In the genomic region with DNA sequence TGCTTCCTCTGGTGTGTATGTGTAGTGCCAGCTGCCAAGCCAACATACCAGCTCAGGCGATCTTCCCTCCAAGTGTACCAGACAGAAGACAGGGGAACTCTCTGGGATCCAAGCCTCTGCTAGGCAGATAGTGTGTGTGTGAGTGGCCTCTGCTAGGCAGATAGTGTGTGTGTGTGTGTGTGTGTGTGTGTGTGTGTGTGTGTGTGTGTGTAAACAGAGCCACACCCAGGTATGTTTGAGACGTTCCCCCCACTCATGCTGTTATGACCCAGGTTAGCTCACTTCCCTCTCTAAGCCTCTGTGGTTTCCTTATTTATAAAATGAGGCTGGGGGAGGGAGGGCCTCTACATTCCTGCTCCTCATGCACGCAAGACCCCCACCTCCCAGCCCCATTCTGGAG, we compare ENCODE assay signal across 12 mouse cellular contexts. TPM values are rescaled to one million over a fixed set of nuclear protein-coding genes. Genes with fewer than 3 reads are reported as not detected.
DNase-seq lines count a peak whose midpoint lies in the region; ATAC-seq lines count a peak whose summit lies in the region.
"Had no signal": no experiment of that assay in that cellular context is flagged by ENCODE, and none has a peak within 500 bp of the region (broad histone marks: within the 10 kb centered on the region; RNA-seq: fewer than 3 reads in every experiment).

No protein-coding gene starts in this region.

- DNase-seq in heart, adult 11 months = no peak
- peak; percentile 75 for DNase-seq in CD4-positive, CD25-positive, alpha-beta regulatory T cell, adult 2 months (ENCODE audit: low read depth, low spot score)
- DNase-seq in lung, postnatal 10 days = peak; percentile 67
- DNase-seq in cerebellum, adult 11 months = no peak
- DNase-seq in urinary bladder, postnatal 25 days (ENCODE audit: low spot score) = no peak
- no peak for DNase-seq in left cerebral cortex, adult 9 months (ENCODE audit: low spot score in 2 of 2)
- DNase-seq: gastrocnemius, postnatal 25 days; right cerebral cortex, adult 18-20 months had no signal

- H3K27ac ChIP-seq in heart, embryonic 12.5 days (ENCODE audit: poor library complexity, severe bottlenecking) = no peak overlapping the region

- H3K9ac ChIP-seq in heart, embryonic 12.5 days = peak overlapping the region; percentile 22; the same call in 1 of the 2 replicates

- 51% methylated on average over 3 of the region's 3 CpGs for WGBS in heart, embryonic 12.5 days

- H3K4me2 ChIP-seq in heart, embryonic 12.5 days = peak overlapping the region; percentile 9; the same call in 1 of the 2 replicates

- no peak overlapping the region for H3K4me3 ChIP-seq in heart, embryonic 12.5 days

- peaks cover 35% of the 10 kb centered on the region for H3K27me3 ChIP-seq in heart, embryonic 12.5 days (replicated peaks)

- no peak for ATAC-seq in heart, embryonic 12.5 days (ENCODE audit: insufficient number of reproducible peaks, low FRiP score)
- peak; percentile 25 to 43; a peak in 3 of 4 replicates for ATAC-seq in hematopoietic stem cell, adult 5-6 weeks (replicated peaks in 1 of 2; ENCODE audit: insufficient read depth in 1 of 2, low FRiP score in 2 of 2, low TSS enrichment in 1 of 2, low read depth in 1 of 2, poor library complexity in 2 of 2, severe bottlenecking in 2 of 2)

- H3K4me1 ChIP-seq in heart, embryonic 12.5 days (replicated peaks) = peaks cover 14% of the 10 kb centered on the region

- no peaks in the 10 kb centered on the region; the same call in 1 of the 2 replicates for H3K9me3 ChIP-seq in heart, embryonic 12.5 days (replicated peaks)

- H3K36me3 ChIP-seq in heart, embryonic 12.5 days = no peaks in the 10 kb centered on the region

RNA-seq across cellular contexts. Expression of a gene that starts 10.7 kb away (rescaled TPM):
- polyA plus RNA-seq in heart, embryonic 12.5 days (2016; fragmentation: Nextera tagmentation; extraction: Ambion mirVana) = 2.9 and 4.3 TPM in 2 replicates
- total RNA-seq in hematopoietic stem cell, adult 5-6 weeks (2017) = 33.6 and 67.3 TPM in 2 replicates

RNA-seq across cellular contexts. Expression of a gene that starts 31.6 kb away (rescaled TPM):
- polyA plus RNA-seq in heart, embryonic 12.5 days (2016; fragmentation: Nextera tagmentation; extraction: Ambion mirVana) = 0.31 TPM in 1 of 2 replicates, not detected in the other
- not detected in 2 replicates for total RNA-seq in hematopoietic stem cell, adult 5-6 weeks (2017)
- total RNA-seq: gastrocnemius, postnatal 25 days; midbrain, postnatal 0 days had no signal
- polyA plus RNA-seq: C2C12; midbrain, postnatal 0 days had no signal

RNA-seq across cellular contexts. Expression of a gene that starts 52.4 kb away (rescaled TPM):
- polyA plus RNA-seq in heart, embryonic 12.5 days (2016; fragmentation: Nextera tagmentation; extraction: Ambion mirVana) = 36.3 and 38.0 TPM in 2 replicates
- total RNA-seq in hematopoietic stem cell, adult 5-6 weeks (2017) = 11.3 and 16.8 TPM in 2 replicates

Comparison
In these comparisons a context has a peak if more than half of its experiments do, and no peak if none do; other contexts are left out.
1. DNase-seq: peak in CD4-positive, CD25-positive, alpha-beta regulatory T cell, adult 2 months (single experiment) and lung, postnatal 10 days (single experiment); none in heart, adult 11 months (single experiment), cerebellum, adult 11 months (single experiment), urinary bladder, postnatal 25 days (single experiment) and left cerebral cortex, adult 9 months (0 of 2).